Mouse (Mus musculus): Measurements from ENCODE around the gene Igsf9b. TPM values are rescaled to one million over a fixed set of nuclear protein-coding genes. Genes with fewer than 3 reads are reported as not detected.

Gene Igsf9b
- polyA plus RNA-seq (2015; fragmentation: Nextera tagmentation; extraction: Ambion mirVana), result 0.18 and 0.20 TPM in 2 replicates

GRCm38 (mm10) chr9:27298411-27299285 is at the start of gene Igsf9b:
Gene Igsf9b (plus strand): TSS chr9:27299204.

GRCm38 (mm10) chr9:27396500-27396899 is 97.5 kb downstream of the Igsf9b start, which contains the start of gene Spata19:
Gene Spata19 (plus strand): TSS chr9:27396800.

Other genes starting within 250 kb of the Igsf9b start
- 12.4 and 16.9 TPM in 2 replicates for gene Jam3, start 143.8 kb upstream of the Igsf9b start, polyA plus RNA-seq (2015; fragmentation: Nextera tagmentation; extraction: Ambion mirVana)
- not detected in 2 replicates for gene Spata19, start 97.6 kb downstream of the Igsf9b start, polyA plus RNA-seq (2015; fragmentation: Nextera tagmentation; extraction: Ambion mirVana)

Measured in spleen, postnatal 0 days (tissue).